ENCODE assay signal across 20 mouse cellular contexts in genomic region chr9:101408116-101408515, GRCm38 (mm10).
A peak's percentile ranks its signal among the peaks of the same experiment; 100 is the strongest.
DNase-seq lines count a peak whose midpoint lies in the region; ATAC-seq and TF ChIP-seq lines count a peak whose summit lies in the region.
"Had no signal": no experiment of that assay in that cellular context is flagged by ENCODE, and none has a peak within 500 bp of the region (broad histone marks: within the 10 kb centered on the region; RNA-seq: fewer than 3 reads in every experiment).

No protein-coding gene starts in this region.

- peaks cover 62% of the 10 kb centered on the region for H3K4me1 ChIP-seq in hindbrain, embryonic 13.5 days (replicated peaks)
- peaks cover 25% of the 10 kb centered on the region for H3K4me1 ChIP-seq in hindbrain, embryonic 10.5 days (replicated peaks)
- peaks cover 53% of the 10 kb centered on the region for H3K4me1 ChIP-seq in neural tube, embryonic 13.5 days (replicated peaks)
- peaks cover 18% of the 10 kb centered on the region for H3K4me1 ChIP-seq in limb, embryonic 10.5 days
- peaks cover 38% of the 10 kb centered on the region for H3K4me1 ChIP-seq in neural tube, embryonic 15.5 days
- H3K4me1 ChIP-seq: liver, embryonic 15.5 days had no signal

- WGBS in hindbrain, embryonic 13.5 days: 91% methylated on average over 1 of the region's 1 CpGs
- 90% methylated on average over 1 of the region's 1 CpGs for WGBS in hindbrain, embryonic 10.5 days
- 86% methylated on average over 1 of the region's 1 CpGs for WGBS in neural tube, embryonic 13.5 days
- WGBS in limb, embryonic 10.5 days: 93% methylated on average over 1 of the region's 1 CpGs
- WGBS in neural tube, embryonic 15.5 days: 93% methylated on average over 1 of the region's 1 CpGs

- H3K36me3 ChIP-seq in hindbrain, embryonic 13.5 days: no peaks in the 10 kb centered on the region
- no peaks in the 10 kb centered on the region for H3K36me3 ChIP-seq in hindbrain, embryonic 10.5 days
- no peaks in the 10 kb centered on the region for H3K36me3 ChIP-seq in neural tube, embryonic 13.5 days
- no peaks in the 10 kb centered on the region for H3K36me3 ChIP-seq in limb, embryonic 10.5 days
- H3K36me3 ChIP-seq in neural tube, embryonic 15.5 days: no peaks in the 10 kb centered on the region
- H3K36me3 ChIP-seq: embryonic facial prominence, embryonic 13.5 days; heart, embryonic 15.5 days; limb, embryonic 15.5 days; liver, embryonic 15.5 days had no signal

- TF ChIP-seq CTCF in left cerebral cortex, adult 2 months (IDR thresholded peaks at IDR 0.05): no peak

- H3K27ac ChIP-seq in hindbrain, embryonic 13.5 days: peak overlapping the region; percentile 93
- H3K27ac ChIP-seq in hindbrain, embryonic 10.5 days: no peak overlapping the region
- peak overlapping the region; percentile 88 for H3K27ac ChIP-seq in neural tube, embryonic 13.5 days (replicated peaks)
- no peak overlapping the region for H3K27ac ChIP-seq in limb, embryonic 10.5 days
- H3K27ac ChIP-seq in neural tube, embryonic 15.5 days (replicated peaks): peak overlapping the region; percentile 72
- H3K27ac ChIP-seq in left cerebral cortex, adult 2 months: no peak overlapping the region
- H3K27ac ChIP-seq: embryonic facial prominence, embryonic 13.5 days; heart, embryonic 15.5 days; limb, embryonic 15.5 days; liver, embryonic 15.5 days had no signal

- H3K27me3 ChIP-seq in hindbrain, embryonic 13.5 days: no peaks in the 10 kb centered on the region
- H3K27me3 ChIP-seq in hindbrain, embryonic 10.5 days (ENCODE audit: insufficient read depth, poor library complexity, severe bottlenecking): no peaks in the 10 kb centered on the region
- H3K27me3 ChIP-seq in neural tube, embryonic 13.5 days: no peaks in the 10 kb centered on the region
- H3K27me3 ChIP-seq in limb, embryonic 10.5 days (ENCODE audit: low read depth, poor library complexity, severe bottlenecking): peaks cover 11% of the 10 kb centered on the region; the same call in 1 of the 2 replicates
- H3K27me3 ChIP-seq in neural tube, embryonic 15.5 days (replicated peaks): no peaks in the 10 kb centered on the region
- H3K27me3 ChIP-seq: embryonic facial prominence, embryonic 13.5 days; heart, embryonic 15.5 days; liver, embryonic 15.5 days had no signal

- intact Hi-C loops in left cerebral cortex, adult 2 months (cut with DNase I): loop anchor here (10.0 kb wide), 1 partner anchor 223 kb away; no protein-coding TSS in a partner anchor

- no peaks in the 10 kb centered on the region for H3K9me3 ChIP-seq in hindbrain, embryonic 13.5 days
- no peaks in the 10 kb centered on the region for H3K9me3 ChIP-seq in hindbrain, embryonic 10.5 days
- H3K9me3 ChIP-seq in neural tube, embryonic 13.5 days: no peaks in the 10 kb centered on the region
- H3K9me3 ChIP-seq in limb, embryonic 10.5 days (replicated peaks): no peaks in the 10 kb centered on the region
- H3K9me3 ChIP-seq in neural tube, embryonic 15.5 days (replicated peaks): no peaks in the 10 kb centered on the region
- H3K9me3 ChIP-seq: embryonic facial prominence, embryonic 13.5 days; heart, embryonic 15.5 days; limb, embryonic 15.5 days; liver, embryonic 15.5 days had no signal

- no peak overlapping the region for H3K4me2 ChIP-seq in hindbrain, embryonic 13.5 days
- H3K4me2 ChIP-seq in neural tube, embryonic 13.5 days: no peak overlapping the region
- H3K4me2 ChIP-seq in neural tube, embryonic 15.5 days: no peak overlapping the region
- H3K4me2 ChIP-seq: embryonic facial prominence, embryonic 13.5 days; heart, embryonic 15.5 days; limb, embryonic 15.5 days; liver, embryonic 15.5 days had no signal

- DNase-seq in hindbrain, embryonic 10.5 days (ENCODE audit: low spot score): no peak
- no peak for DNase-seq in neural tube, embryonic 10.5 days (ENCODE audit: extremely low spot score, low spot score)
- peak; percentile 4 for DNase-seq in limb, embryonic 10.5 days (ENCODE audit: low spot score)
- DNase-seq in left cerebral cortex, adult 2 months (ENCODE audit: extremely low spot score in 1 of 2, low spot score in 2 of 2): no peak
- no peak for DNase-seq in MN1 (ENCODE audit: low spot score)
- DNase-seq: adrenal gland, adult 8-10 months; B cell, adult 2 months; cerebellum, postnatal 10 days; gastrocnemius, postnatal 25 days; kidney, adult 11 months; kidney, postnatal 36 days; right cerebral cortex, postnatal 14 days; thymus, postnatal 36 days had no signal

- no peak overlapping the region for H3K4me3 ChIP-seq in hindbrain, embryonic 13.5 days
- no peak overlapping the region for H3K4me3 ChIP-seq in hindbrain, embryonic 10.5 days
- H3K4me3 ChIP-seq in neural tube, embryonic 13.5 days: no peak overlapping the region
- H3K4me3 ChIP-seq in limb, embryonic 10.5 days: no peak overlapping the region
- H3K4me3 ChIP-seq in neural tube, embryonic 15.5 days (replicated peaks): no peak overlapping the region
- no peak overlapping the region for H3K4me3 ChIP-seq in left cerebral cortex, adult 2 months
- H3K4me3 ChIP-seq: embryonic facial prominence, embryonic 13.5 days; heart, embryonic 15.5 days; limb, embryonic 15.5 days; liver, embryonic 15.5 days had no signal

- ATAC-seq in hindbrain, embryonic 13.5 days (ENCODE audit: low FRiP score): no peak
- no peak for ATAC-seq in neural tube, embryonic 13.5 days (ENCODE audit: low read depth)
- no peak for ATAC-seq in neural tube, embryonic 15.5 days (ENCODE audit: low FRiP score)

- H3K9ac ChIP-seq in hindbrain, embryonic 13.5 days: no peak overlapping the region
- H3K9ac ChIP-seq in neural tube, embryonic 13.5 days: no peak overlapping the region
- H3K9ac ChIP-seq in neural tube, embryonic 15.5 days (replicated peaks): no peak overlapping the region
- H3K9ac ChIP-seq: embryonic facial prominence, embryonic 13.5 days; heart, embryonic 15.5 days; limb, embryonic 15.5 days; liver, embryonic 15.5 days had no signal

Comparison
In these comparisons a context has a peak if more than half of its experiments do, and no peak if none do; other contexts are left out.
1. H3K27ac ChIP-seq: peak in hindbrain, embryonic 13.5 days (single experiment), neural tube, embryonic 13.5 days (single experiment) and neural tube, embryonic 15.5 days (single experiment); none in hindbrain, embryonic 10.5 days (single experiment), limb, embryonic 10.5 days (single experiment) and left cerebral cortex, adult 2 months (single experiment).